Mouse (Mus musculus) myocyte (in vitro differentiated cells): ENCODE results near the gene Abhd17a. TPM values are rescaled to one million over a fixed set of nuclear protein-coding genes. Genes with fewer than 3 reads are reported as not detected.

Experiments
- H3K27me3 ChIP-seq: one replicate; pipeline ENCODE4 v1.6.1; 2011; ENCODE audit not compliant: control insufficient read depth, insufficient read depth, insufficient read length
- H3K36me3 ChIP-seq: one replicate; pipeline ENCODE4 v1.6.1; 2011; ENCODE audit not compliant: control insufficient read depth, insufficient read depth
- H3K4me2 ChIP-seq: one replicate; pipeline ENCODE4 v1.6.1; 2011; ENCODE audit warnings: low read depth, control low read depth
- H3K4me3 ChIP-seq: one replicate; pipeline ENCODE4 v1.5.1; 2011; ENCODE audit warnings: mild to moderate bottlenecking, control low read depth, moderate library complexity
- H3K79me2 ChIP-seq: one replicate; pipeline ENCODE4 v1.6.1; 2011; ENCODE audit not compliant: control insufficient read depth, insufficient read depth
- H3ac ChIP-seq: one replicate; pipeline ENCODE4 v1.6.1; 2011; ENCODE audit not compliant: control insufficient read depth, insufficient read length
- CEBPB ChIP-seq: IDR thresholded peaks from 2 replicates; pipeline ENCODE4 v1.6.1; 2011; ENCODE audit warnings: mild to moderate bottlenecking, moderate library complexity; ENCODE audit not compliant: poor library complexity, insufficient read depth, severe bottlenecking
- E2F4 ChIP-seq: IDR thresholded peaks from one replicate; pipeline ENCODE4 v1.6.1; 2011; ENCODE audit warnings: mild to moderate bottlenecking, control low read depth, moderate library complexity; ENCODE audit not compliant: insufficient read depth
- MAX ChIP-seq: IDR thresholded peaks from one replicate; pipeline ENCODE4 v1.6.1; 2011; ENCODE audit warnings: low read depth, mild to moderate bottlenecking, control low read depth
- MYOD1 ChIP-seq, 3 experiments: IDR thresholded peaks; one replicate each; pipeline ENCODE4 v1.6.1; 2011; ENCODE audit warnings: control low read depth in 2 of 3, low read depth in 2 of 3, mild to moderate bottlenecking in 2 of 3, moderate library complexity in 1 of 3; ENCODE audit not compliant: insufficient read length in 2 of 3, control insufficient read depth in 1 of 3
- MYOG ChIP-seq, 3 experiments: IDR thresholded peaks; one replicate each; pipeline ENCODE4 v1.6.1; 2011; ENCODE audit warnings: control low read depth in 2 of 3, low read depth in 2 of 3, mild to moderate bottlenecking in 2 of 3; ENCODE audit not compliant: insufficient read length in 2 of 3, control insufficient read depth in 1 of 3, insufficient read depth in 1 of 3
- POLR2A ChIP-seq: IDR thresholded peaks from one replicate; pipeline ENCODE4 v1.6.1; 2011; ENCODE audit warnings: low read depth, mild to moderate bottlenecking, control low read depth, moderate library complexity; ENCODE audit not compliant: insufficient read length
- POLR2AphosphoS2 ChIP-seq: IDR thresholded peaks from one replicate; pipeline ENCODE4 v1.6.1; 2011; ENCODE audit warnings: low read depth, control low read depth; ENCODE audit not compliant: insufficient read length
- REST ChIP-seq: IDR thresholded peaks from one replicate; pipeline ENCODE4 v1.6.1; 2011; ENCODE audit warnings: mild to moderate bottlenecking, control low read depth, moderate library complexity; ENCODE audit not compliant: insufficient read depth, insufficient read length
- SRF ChIP-seq: IDR thresholded peaks from one replicate; pipeline ENCODE4 v1.6.1; 2011; ENCODE audit warnings: low read depth; ENCODE audit not compliant: control insufficient read depth, insufficient read length
- TCF12 ChIP-seq: IDR thresholded peaks from one replicate; pipeline ENCODE4 v1.6.1; 2011; ENCODE audit warnings: mild to moderate bottlenecking, control low read depth; ENCODE audit not compliant: poor library complexity, insufficient read depth, severe bottlenecking
- TCF3 ChIP-seq: IDR thresholded peaks from one replicate; pipeline ENCODE4 v1.6.1; 2011; ENCODE audit warnings: low read depth, control low read depth; ENCODE audit not compliant: insufficient read length
- USF1 ChIP-seq: IDR thresholded peaks from one replicate; pipeline ENCODE4 v1.6.1; 2011; ENCODE audit warnings: low read depth, mild to moderate bottlenecking, control low read depth, moderate library complexity
- polyA plus RNA-seq: library from polyadenylated mRNA; unstranded; fragments of >200 nt; fragmentation: generic; extraction: Trizol; gene quantifications from one replicate; pipeline ENCODE4 v1.2.1, GENCODE M21; 2012; ENCODE audit warnings: missing spikeins

Abhd17a gene
- polyA plus RNA-seq, 1 experiment = 111 TPM

- Histone ChIP-seq H3K4me3 (peak overlapping the region; percentile 51), H3ac (peak overlapping the region; percentile 83), H3K79me2 (peaks cover 23% of the 10 kb centered on the region), H3K27me3 (no peaks in the 10 kb centered on the region), H3K4me2 (peak overlapping the region; percentile 74), H3K36me3 (no peaks in the 10 kb centered on the region)
- TF ChIP-seq MYOD1 (IDR thresholded peaks at IDR 0.05; ENCODE audit: control insufficient read depth in 1 of 3, insufficient read length in 2 of 3, low read depth in 2 of 3) = no peak
- no peak for TF ChIP-seq MAX
- no peak for TF ChIP-seq MYOG (IDR thresholded peaks at IDR 0.05; ENCODE audit: control insufficient read depth in 1 of 3, insufficient read depth in 1 of 3, insufficient read length in 2 of 3, low read depth in 2 of 3)
- TF ChIP-seq USF1 = no peak
- no peak for TF ChIP-seq SRF
- TF ChIP-seq E2F4 = no peak
- TF ChIP-seq POLR2A = no peak
- no peak for TF ChIP-seq CEBPB
- TF ChIP-seq REST = no peak
- no peak for TF ChIP-seq POLR2AphosphoS2
- TF ChIP-seq TCF3 = no peak
- no peak for TF ChIP-seq TCF12
Measured at GRCm38 (mm10) chr10:80589127-80589878, 838 bp downstream of the Abhd17a start.

GRCm38 (mm10) chr10:80587305-80587657, 2.9 kb downstream of the Abhd17a start:
- TF ChIP-seq MYOD1 (IDR thresholded peaks at IDR 0.05; ENCODE audit: control insufficient read depth in 1 of 3, insufficient read length in 2 of 3, low read depth in 2 of 3) (peak in 1 of 3 experiments; percentile 7), MYOG (IDR thresholded peaks at IDR 0.05; ENCODE audit: control insufficient read depth in 1 of 3, insufficient read depth in 1 of 3, insufficient read length in 2 of 3, low read depth in 2 of 3) (peak in 1 of 3 experiments; percentile 41), MAX (no peak)
- H3K4me3 ChIP-seq = no peak overlapping the region
- H3K79me2 ChIP-seq = peaks cover 23% of the 10 kb centered on the region
- H3ac ChIP-seq = no peak overlapping the region
- H3K36me3 ChIP-seq = no peaks in the 10 kb centered on the region
- no peaks in the 10 kb centered on the region for H3K27me3 ChIP-seq
- H3K4me2 ChIP-seq = no peak overlapping the region

DNA sequence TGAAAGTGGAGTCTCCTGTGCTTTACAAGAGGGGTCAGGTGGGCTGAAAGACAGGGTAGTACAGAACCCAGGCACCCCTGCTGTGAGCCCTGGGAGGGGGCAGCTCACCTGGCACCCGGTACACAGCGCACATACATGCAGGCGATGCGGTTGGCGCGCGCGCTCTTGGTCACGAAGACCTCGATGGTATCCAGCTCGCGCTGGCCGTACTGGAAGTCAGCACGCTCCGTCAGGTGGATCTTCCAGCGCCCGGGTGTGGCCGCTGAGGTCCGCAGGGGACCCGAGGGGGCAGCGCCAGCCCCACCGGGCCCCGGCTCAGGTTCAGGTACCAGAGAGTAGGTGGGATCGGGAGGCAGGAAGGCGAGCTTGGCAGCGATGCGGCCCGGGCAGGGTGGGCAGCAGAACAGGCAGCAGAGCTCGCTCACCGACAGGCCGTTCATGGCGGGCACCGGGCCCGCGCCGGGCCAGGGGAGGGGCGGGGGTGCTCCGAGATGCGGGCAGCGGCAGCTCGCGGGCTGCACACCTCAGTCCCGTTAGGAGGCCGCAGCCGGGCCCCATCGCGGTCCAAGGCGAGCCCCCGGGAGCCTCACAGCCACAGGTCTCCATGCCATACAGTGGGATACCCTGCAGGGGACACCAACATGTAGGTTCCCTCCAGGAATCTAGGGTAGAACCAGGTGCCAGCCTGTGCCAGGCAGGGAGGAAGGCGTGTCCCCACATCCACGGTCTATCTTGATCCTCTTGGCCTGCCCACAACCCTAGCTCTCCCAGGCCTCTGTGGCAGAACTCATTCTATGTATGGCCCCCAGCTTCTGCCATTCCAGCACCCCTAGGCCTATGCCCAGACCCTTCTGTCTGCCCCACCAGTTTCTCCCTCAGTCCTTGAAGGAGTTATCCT, 3.5 kb downstream of the Abhd17a start:
- Histone ChIP-seq H3ac (no peak overlapping the region), H3K36me3 (no peaks in the 10 kb centered on the region), H3K4me3 (no peak overlapping the region), H3K27me3 (no peaks in the 10 kb centered on the region), H3K4me2 (no peak overlapping the region), H3K79me2 (peaks cover 23% of the 10 kb centered on the region)
- TF ChIP-seq MYOD1 (IDR thresholded peaks at IDR 0.05; ENCODE audit: control insufficient read depth in 1 of 3, insufficient read length in 2 of 3, low read depth in 2 of 3) (no peak), TCF12 (no peak), POLR2A (no peak), CEBPB (no peak), REST (no peak), SRF (no peak), E2F4 (no peak), MYOG (IDR thresholded peaks at IDR 0.05; ENCODE audit: control insufficient read depth in 1 of 3, insufficient read depth in 1 of 3, insufficient read length in 2 of 3, low read depth in 2 of 3) (no peak), MAX (no peak), TCF3 (no peak), USF1 (no peak), POLR2AphosphoS2 (no peak)

GRCm38 (mm10) chr10:80585581-80585980, 4.6 kb downstream of the Abhd17a start:
- Histone ChIP-seq H3K4me3 (no peak overlapping the region), H3K36me3 (no peaks in the 10 kb centered on the region), H3K79me2 (peaks cover 23% of the 10 kb centered on the region), H3K4me2 (no peak overlapping the region), H3K27me3 (no peaks in the 10 kb centered on the region), H3ac (no peak overlapping the region)
- no peak for TF ChIP-seq MYOG (IDR thresholded peaks at IDR 0.05; ENCODE audit: control insufficient read depth in 1 of 3, insufficient read depth in 1 of 3, insufficient read length in 2 of 3, low read depth in 2 of 3)
- no peak for TF ChIP-seq POLR2A
